Mouse (Mus musculus): ENCODE measurements around the gene Fkbp6.

The Fkbp6 gene

GRCm38 (mm10) chr5:135353564-135353963, 3.7 kb upstream of the Fkbp6 start:
- no peak for ATAC-seq (ENCODE audit: insufficient number of reproducible peaks, low FRiP score, low TSS enrichment)

GRCm38 (mm10) chr5:135352995-135353394, 3.2 kb upstream of the Fkbp6 start, which contains the start of gene Trim50:
Gene Trim50 (plus strand): TSS chr5:135353295.
- ATAC-seq (ENCODE audit: insufficient number of reproducible peaks, low FRiP score, low TSS enrichment): no peak

GRCm38 (mm10) chr5:135351606-135352005, 1.8 kb upstream of the Fkbp6 start:
- ATAC-seq (ENCODE audit: insufficient number of reproducible peaks, low FRiP score, low TSS enrichment): no peak

- ATAC-seq (ENCODE audit: insufficient number of reproducible peaks, low FRiP score, low TSS enrichment): no peak
These were observed 2.3 kb downstream of the Fkbp6 start for GRCm38 (mm10) chr5:135347511-135348011.

- no peak for ATAC-seq (ENCODE audit: insufficient number of reproducible peaks, low FRiP score, low TSS enrichment)
These were observed 3.4 kb downstream of the Fkbp6 start for GRCm38 (mm10) chr5:135346430-135346829.

- no peak for ATAC-seq (ENCODE audit: insufficient number of reproducible peaks, low FRiP score, low TSS enrichment)
These were observed 3.9 kb downstream of the Fkbp6 start for GRCm38 (mm10) chr5:135345989-135346388.

- no peak for ATAC-seq (ENCODE audit: insufficient number of reproducible peaks, low FRiP score, low TSS enrichment)
These were observed 12.3 kb downstream of the Fkbp6 start for GRCm38 (mm10) chr5:135337575-135337974.

GRCm38 (mm10) chr5:135331161-135331560, 18.7 kb downstream of the Fkbp6 start:
- ATAC-seq (ENCODE audit: insufficient number of reproducible peaks, low FRiP score, low TSS enrichment): no peak

GRCm38 (mm10) chr5:135330201-135330600, 19.6 kb downstream of the Fkbp6 start:
- ATAC-seq (ENCODE audit: insufficient number of reproducible peaks, low FRiP score, low TSS enrichment): no peak

GRCm38 (mm10) chr5:135329471-135329870, 20.4 kb downstream of the Fkbp6 start:
- no peak for ATAC-seq (ENCODE audit: insufficient number of reproducible peaks, low FRiP score, low TSS enrichment)

GRCm38 (mm10) chr5:135326121-135326659, 23.7 kb downstream of the Fkbp6 start:
- no peak for ATAC-seq (ENCODE audit: insufficient number of reproducible peaks, low FRiP score, low TSS enrichment)

GRCm38 (mm10) chr5:135322197-135322596, 27.6 kb downstream of the Fkbp6 start:
- ATAC-seq (ENCODE audit: insufficient number of reproducible peaks, low FRiP score, low TSS enrichment): no peak

- ATAC-seq (ENCODE audit: insufficient number of reproducible peaks, low FRiP score, low TSS enrichment): no peak
These were observed 30.0 kb downstream of the Fkbp6 start for GRCm38 (mm10) chr5:135319856-135320255.

GRCm38 (mm10) chr5:135316177-135316576, 33.7 kb downstream of the Fkbp6 start:
- no peak for ATAC-seq (ENCODE audit: insufficient number of reproducible peaks, low FRiP score, low TSS enrichment)

- no peak for ATAC-seq (ENCODE audit: insufficient number of reproducible peaks, low FRiP score, low TSS enrichment)
These were observed 43.4 kb downstream of the Fkbp6 start for GRCm38 (mm10) chr5:135306321-135306965.

- ATAC-seq (ENCODE audit: insufficient number of reproducible peaks, low FRiP score, low TSS enrichment): no peak
These were observed 47.4 kb downstream of the Fkbp6 start for GRCm38 (mm10) chr5:135302454-135302853.

- no peak for ATAC-seq (ENCODE audit: insufficient number of reproducible peaks, low FRiP score, low TSS enrichment)
These were observed 47.9 kb downstream of the Fkbp6 start for GRCm38 (mm10) chr5:135301916-135302315.

GRCm38 (mm10) chr5:135292001-135292400, 57.8 kb downstream of the Fkbp6 start:
- no peak for ATAC-seq (ENCODE audit: insufficient number of reproducible peaks, low FRiP score, low TSS enrichment)

GRCm38 (mm10) chr5:135291193-135291592, 58.7 kb downstream of the Fkbp6 start:
- ATAC-seq (ENCODE audit: insufficient number of reproducible peaks, low FRiP score, low TSS enrichment): no peak

- ATAC-seq (ENCODE audit: insufficient number of reproducible peaks, low FRiP score, low TSS enrichment): no peak
These were observed 59.1 kb downstream of the Fkbp6 start for GRCm38 (mm10) chr5:135290703-135291102.

GRCm38 (mm10) chr5:135286926-135287325, 62.9 kb downstream of the Fkbp6 start:
- ATAC-seq (ENCODE audit: insufficient number of reproducible peaks, low FRiP score, low TSS enrichment): no peak

- no peak; the same call in 1 of the 2 replicates for ATAC-seq (ENCODE audit: insufficient number of reproducible peaks, low FRiP score, low TSS enrichment)
These were observed 63.7 kb downstream of the Fkbp6 start for GRCm38 (mm10) chr5:135286185-135286584.
